Mouse (Mus musculus) hindbrain, embryonic 13.5 days (tissue): ENCODE measurements around the gene Babam2. TPM values are rescaled to one million over a fixed set of nuclear protein-coding genes. Genes with fewer than 3 reads are reported as not detected.

Experiments
- ATAC-seq: fragments of 200-750 bp; cut with Nextera tagmentation; 2 replicates; pipeline ENCODE4 v1.8.0; 2017; ENCODE audit warnings: moderate TSS enrichment; ENCODE audit not compliant: low FRiP score
- H3K27ac ChIP-seq: fragments of 300-500 bp; sonication (generic); 2 replicates; pipeline ENCODE4 v1.5.1; 2015; ENCODE audit warnings: inconsistent platforms, mild to moderate bottlenecking, moderate library complexity
- H3K27me3 ChIP-seq: fragments of 300-500 bp; sonication (generic); 2 replicates; pipeline ENCODE4 v1.6.1; 2015; ENCODE audit warnings: mild to moderate bottlenecking, inconsistent platforms
- H3K36me3 ChIP-seq: fragments of 300-500 bp; sonication (generic); 2 replicates; pipeline ENCODE4 v1.6.1; 2015; ENCODE audit warnings: mild to moderate bottlenecking, inconsistent platforms
- H3K4me1 ChIP-seq: fragments of 300-500 bp; sonication (generic); replicated peaks from 2 replicates; pipeline ENCODE4 v1.6.1; 2015; ENCODE audit warnings: inconsistent platforms
- H3K4me2 ChIP-seq: fragments of 300-500 bp; sonication (generic); 2 replicates; pipeline ENCODE4 v1.6.1; 2015; ENCODE audit warnings: inconsistent platforms, mild to moderate bottlenecking, moderate library complexity
- H3K4me3 ChIP-seq: fragments of 300-500 bp; sonication (generic); 2 replicates; pipeline ENCODE4 v1.5.1; 2015; ENCODE audit warnings: mild to moderate bottlenecking, inconsistent platforms
- H3K9ac ChIP-seq: fragments of 300-500 bp; sonication (generic); 2 replicates; pipeline ENCODE4 v1.6.1; 2015; ENCODE audit warnings: mild to moderate bottlenecking, inconsistent platforms
- H3K9me3 ChIP-seq: fragments of 300-500 bp; sonication (generic); 2 replicates; pipeline ENCODE4 v1.6.1; 2016; ENCODE audit warnings: inconsistent platforms
- WGBS: fragments of 180-500 bp; shearing (Covaris S2); methylation state at CpG from one replicate; pipeline ENCODE4 v1.1.7; 2015; 5-methylcytosine and 5-hydroxymethylcytosine counted together
- polyA plus RNA-seq: library from polyadenylated mRNA; unstranded; fragments of >200 nt; fragmentation: Nextera tagmentation; extraction: Ambion mirVana; gene quantifications from 2 replicates; pipeline ENCODE4 v1.2.1, GENCODE M21; 2015

Gene Babam2
- polyA plus RNA-seq, 1 experiment from 2014 or later, result 58.4 TPM

DNA sequence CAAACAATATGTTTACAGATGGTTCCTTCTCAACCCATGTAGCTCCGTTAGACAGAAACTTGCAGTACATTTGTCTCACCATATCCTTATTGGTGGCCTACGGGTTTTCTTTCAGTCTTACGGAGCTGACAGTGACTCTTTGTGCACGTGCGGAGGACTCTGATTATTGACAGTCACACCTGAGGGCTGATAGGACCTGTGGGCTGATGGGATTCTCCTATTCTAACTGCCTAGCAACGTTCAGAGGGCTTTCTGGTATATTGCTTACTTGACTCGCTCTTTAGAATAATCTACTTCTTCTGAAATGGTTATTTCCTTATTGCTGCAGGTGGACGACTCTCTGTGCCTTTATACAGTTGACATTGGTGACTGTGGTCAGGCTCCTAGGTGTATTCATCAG, 243.4 kb downstream of the Babam2 start:
- Histone ChIP-seq H3K27ac (no peak overlapping the region), H3K4me3 (no peak overlapping the region), H3K9me3 (no peaks in the 10 kb centered on the region), H3K4me2 (no peak overlapping the region), H3K9ac (no peak overlapping the region), H3K36me3 (no peaks in the 10 kb centered on the region), H3K4me1 (no peaks in the 10 kb centered on the region), H3K27me3 (no peaks in the 10 kb centered on the region)
- no peak for ATAC-seq
- WGBS, result 90% methylated on average over 8 of the region's 8 CpGs

DNA sequence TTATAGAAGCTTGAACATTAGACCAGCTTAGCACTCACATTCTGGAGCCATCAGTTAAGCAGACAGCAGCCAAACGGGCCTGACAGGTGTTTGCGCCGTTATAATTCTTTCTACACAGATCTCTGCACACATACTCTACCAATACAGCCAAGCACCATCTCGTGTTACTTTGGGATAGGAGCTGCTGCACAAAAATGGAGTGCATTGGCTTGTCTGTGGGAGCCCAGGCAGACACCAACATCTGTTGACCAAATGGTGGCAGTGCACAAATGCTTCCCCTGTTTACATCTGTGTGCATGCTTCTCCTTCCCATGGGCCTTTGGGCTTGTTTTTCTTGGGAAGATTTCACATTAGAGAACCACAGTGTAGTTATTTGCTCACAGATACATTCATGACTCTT, 249.7 kb downstream of the Babam2 start:
- Histone ChIP-seq H3K4me3 (no peak overlapping the region), H3K9me3 (no peaks in the 10 kb centered on the region), H3K36me3 (no peaks in the 10 kb centered on the region), H3K27me3 (no peaks in the 10 kb centered on the region), H3K4me2 (no peak overlapping the region), H3K4me1 (no peaks in the 10 kb centered on the region), H3K27ac (no peak overlapping the region), H3K9ac (no peak overlapping the region)
- WGBS, result 66% methylated on average over 4 of the region's 4 CpGs
- ATAC-seq, result no peak

DNA sequence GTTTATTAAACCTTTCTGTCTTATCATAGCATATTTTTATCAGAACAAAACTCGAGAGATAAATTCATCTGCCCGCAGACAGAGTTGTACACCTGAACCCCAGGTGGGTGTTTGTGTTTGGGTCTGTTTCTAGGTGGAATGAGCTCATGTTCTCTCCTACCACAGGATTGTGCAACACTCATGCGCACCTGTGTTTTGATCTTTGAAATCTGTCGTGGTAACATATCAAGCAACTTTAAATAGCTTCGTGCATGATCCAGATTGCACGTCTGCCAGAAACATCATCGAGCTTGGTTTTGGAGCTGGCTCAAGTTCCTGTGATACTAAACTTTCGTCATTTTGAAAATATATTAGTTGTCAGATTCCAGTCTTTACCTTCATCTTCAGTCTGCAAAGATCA, 251.9 kb downstream of the Babam2 start:
- ATAC-seq, result no peak
- 92% methylated on average over 8 of the region's 8 CpGs for WGBS
- H3K27ac ChIP-seq, result no peak overlapping the region
- H3K4me1 ChIP-seq, result no peaks in the 10 kb centered on the region
- no peaks in the 10 kb centered on the region for H3K9me3 ChIP-seq
- H3K4me3 ChIP-seq, result no peak overlapping the region
- H3K4me2 ChIP-seq, result no peak overlapping the region
- H3K27me3 ChIP-seq, result no peaks in the 10 kb centered on the region
- H3K9ac ChIP-seq, result no peak overlapping the region
- no peaks in the 10 kb centered on the region for H3K36me3 ChIP-seq

DNA sequence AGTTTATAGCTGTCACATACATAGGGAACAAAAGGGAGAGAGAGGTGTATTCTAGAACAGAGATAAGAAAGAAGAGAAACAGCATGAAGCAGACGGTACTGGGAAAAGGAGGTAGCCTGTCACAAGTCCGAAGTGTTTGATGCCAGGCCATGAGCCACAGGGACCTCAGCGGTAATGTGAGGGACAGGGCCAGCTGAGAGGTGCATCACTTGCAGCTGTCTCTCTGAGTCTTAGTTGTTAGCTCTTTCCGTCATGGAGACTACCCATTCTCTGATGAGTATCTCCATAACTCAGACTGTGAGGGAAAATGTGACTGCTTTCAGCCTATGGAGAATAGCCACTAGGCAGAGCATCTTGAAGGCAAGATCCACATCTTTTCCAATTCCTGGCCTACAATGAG, 253.0 kb downstream of the Babam2 start:
- ATAC-seq, result no peak
- 91% methylated on average over 4 of the region's 4 CpGs for WGBS

DNA sequence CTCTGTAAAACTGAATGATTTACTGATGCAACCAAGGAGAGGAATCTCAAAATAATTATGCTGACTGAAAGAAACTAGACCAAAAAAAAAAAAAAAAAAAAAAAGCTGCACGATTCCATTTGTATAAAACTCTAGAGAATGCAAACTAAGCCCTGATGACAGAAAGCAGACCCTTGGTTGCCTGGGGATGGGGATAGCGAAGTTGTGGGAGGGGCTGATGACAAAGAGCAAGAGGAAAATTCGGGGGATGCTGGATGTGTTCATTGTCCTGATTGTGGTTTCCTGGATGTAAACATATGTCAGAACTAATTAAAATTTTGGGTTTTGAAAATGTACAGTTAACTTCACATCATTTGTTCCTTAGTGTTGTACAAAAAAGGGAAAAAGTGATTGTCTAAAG, 257.7 kb downstream of the Babam2 start:
- no peak overlapping the region for H3K27ac ChIP-seq
- H3K9me3 ChIP-seq, result no peaks in the 10 kb centered on the region
- ATAC-seq, result no peak
- H3K4me1 ChIP-seq, result no peaks in the 10 kb centered on the region
- no peaks in the 10 kb centered on the region for H3K27me3 ChIP-seq
- 78% methylated on average over 3 of the region's 3 CpGs for WGBS
- H3K36me3 ChIP-seq, result no peaks in the 10 kb centered on the region
- no peak overlapping the region for H3K9ac ChIP-seq
- H3K4me3 ChIP-seq, result no peak overlapping the region
- no peak overlapping the region for H3K4me2 ChIP-seq

More for the DNA sequence above, 253.0 kb downstream of the Babam2 start:
- no peak overlapping the region for H3K9ac ChIP-seq
- no peaks in the 10 kb centered on the region for H3K36me3 ChIP-seq
- H3K27ac ChIP-seq, result no peak overlapping the region
- no peak overlapping the region for H3K4me2 ChIP-seq
- no peaks in the 10 kb centered on the region for H3K4me1 ChIP-seq
- no peaks in the 10 kb centered on the region for H3K27me3 ChIP-seq
- no peak overlapping the region for H3K4me3 ChIP-seq
- no peaks in the 10 kb centered on the region for H3K9me3 ChIP-seq

DNA sequence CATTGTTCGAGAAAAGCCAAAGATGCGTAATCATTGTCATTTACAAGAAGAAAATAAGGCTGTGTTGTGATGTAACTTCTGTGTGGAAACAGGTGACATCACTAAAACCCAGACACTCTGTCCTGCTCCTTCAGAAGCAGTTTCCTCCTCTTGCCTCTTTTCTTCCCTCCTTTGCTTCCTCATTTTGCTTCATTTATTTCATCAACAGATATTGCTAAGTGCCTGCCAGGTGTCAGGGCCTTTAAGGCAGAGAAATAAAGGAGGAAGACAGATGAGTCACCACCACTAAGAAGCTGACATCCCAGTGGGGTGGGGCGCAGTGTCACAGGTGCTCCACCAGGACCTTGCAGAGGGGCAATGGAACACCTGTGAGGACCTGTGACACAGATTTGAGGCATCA, 258.9 kb downstream of the Babam2 start:
- Histone ChIP-seq H3K4me1 (no peaks in the 10 kb centered on the region), H3K9ac (no peak overlapping the region), H3K4me3 (no peak overlapping the region), H3K4me2 (no peak overlapping the region), H3K27me3 (no peaks in the 10 kb centered on the region), H3K27ac (no peak overlapping the region), H3K9me3 (no peaks in the 10 kb centered on the region), H3K36me3 (no peaks in the 10 kb centered on the region)
- 97% methylated on average over 3 of the region's 3 CpGs for WGBS
- no peak for ATAC-seq

DNA sequence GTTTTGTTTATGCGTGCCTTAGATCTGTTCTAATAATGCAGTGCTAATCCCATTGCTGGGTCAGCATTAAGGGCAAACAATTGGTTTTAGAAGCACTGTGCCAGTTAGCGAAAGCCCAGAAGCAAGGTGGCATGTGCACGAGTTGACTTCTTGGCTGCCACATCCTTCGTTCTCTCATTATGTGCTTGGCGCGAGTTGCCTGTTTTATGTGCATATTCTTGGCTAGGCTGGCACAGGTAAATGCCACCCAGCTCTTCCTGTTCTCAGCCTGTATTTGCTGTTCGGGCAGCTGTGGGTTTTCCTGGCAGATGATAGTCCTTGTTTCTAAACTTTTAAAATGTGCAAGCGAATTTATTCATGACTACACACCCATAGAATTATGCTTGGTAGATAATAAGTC, 262.4 kb downstream of the Babam2 start:
- H3K27ac ChIP-seq, result no peak overlapping the region
- no peak overlapping the region for H3K4me3 ChIP-seq
- H3K4me1 ChIP-seq, result no peaks in the 10 kb centered on the region
- ATAC-seq, result no peak
- no peak overlapping the region for H3K9ac ChIP-seq
- H3K9me3 ChIP-seq, result no peaks in the 10 kb centered on the region
- 79% methylated on average over 8 of the region's 8 CpGs for WGBS
- H3K36me3 ChIP-seq, result no peaks in the 10 kb centered on the region
- H3K4me2 ChIP-seq, result no peak overlapping the region
- H3K27me3 ChIP-seq, result no peaks in the 10 kb centered on the region

DNA sequence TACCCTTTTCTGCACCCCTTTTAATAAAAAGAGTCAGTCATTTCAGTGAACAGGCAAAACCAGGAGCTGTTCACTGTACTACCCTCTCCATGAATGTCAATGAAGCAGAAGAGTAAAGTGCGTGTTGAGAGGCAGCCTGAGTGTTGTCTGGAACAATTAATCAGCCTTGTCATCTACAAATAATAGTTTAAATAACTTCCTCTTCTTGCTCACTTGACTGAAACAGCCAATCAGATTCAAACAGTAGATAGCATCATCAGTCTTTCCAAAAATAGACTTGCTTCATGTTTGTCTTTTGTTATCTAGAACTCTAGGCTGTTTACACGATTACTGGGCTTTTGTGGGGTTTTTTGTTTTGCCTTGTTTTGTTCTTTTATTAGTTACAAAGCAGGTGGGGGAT, 263.9 kb downstream of the Babam2 start:
- Histone ChIP-seq H3K27ac (no peak overlapping the region), H3K4me1 (no peaks in the 10 kb centered on the region), H3K9ac (no peak overlapping the region), H3K4me3 (no peak overlapping the region), H3K4me2 (no peak overlapping the region), H3K27me3 (no peaks in the 10 kb centered on the region), H3K9me3 (no peaks in the 10 kb centered on the region), H3K36me3 (no peaks in the 10 kb centered on the region)
- WGBS, result 48% methylated on average over 2 of the region's 2 CpGs
- ATAC-seq, result no peak

DNA sequence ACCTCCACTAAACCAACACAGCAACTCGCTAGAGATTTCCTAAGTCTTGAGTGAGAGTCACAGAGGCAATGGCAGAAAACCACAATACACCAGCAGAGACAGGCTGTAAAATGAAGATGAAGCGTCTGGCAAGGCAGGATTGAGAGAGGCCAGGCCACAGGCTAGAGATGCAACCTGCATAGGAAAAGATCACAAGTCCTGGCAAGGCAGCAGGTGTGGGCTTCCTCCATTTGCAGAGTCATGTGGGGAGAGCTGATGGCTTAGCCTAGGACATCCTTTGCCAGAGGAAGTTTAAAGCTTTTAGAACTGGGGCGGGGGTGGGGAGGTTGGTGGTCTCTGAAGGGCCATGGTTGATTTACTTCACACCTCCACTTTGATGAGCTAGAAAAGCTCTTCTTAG, 264.9 kb downstream of the Babam2 start:
- no peak overlapping the region for H3K9ac ChIP-seq
- no peak for ATAC-seq
- H3K4me2 ChIP-seq, result no peak overlapping the region
- WGBS, result 82% methylated on average over 3 of the region's 3 CpGs
- no peaks in the 10 kb centered on the region for H3K36me3 ChIP-seq
- no peak overlapping the region for H3K4me3 ChIP-seq
- no peak overlapping the region for H3K27ac ChIP-seq
- H3K9me3 ChIP-seq, result no peaks in the 10 kb centered on the region
- H3K27me3 ChIP-seq, result no peaks in the 10 kb centered on the region
- H3K4me1 ChIP-seq, result no peaks in the 10 kb centered on the region

DNA sequence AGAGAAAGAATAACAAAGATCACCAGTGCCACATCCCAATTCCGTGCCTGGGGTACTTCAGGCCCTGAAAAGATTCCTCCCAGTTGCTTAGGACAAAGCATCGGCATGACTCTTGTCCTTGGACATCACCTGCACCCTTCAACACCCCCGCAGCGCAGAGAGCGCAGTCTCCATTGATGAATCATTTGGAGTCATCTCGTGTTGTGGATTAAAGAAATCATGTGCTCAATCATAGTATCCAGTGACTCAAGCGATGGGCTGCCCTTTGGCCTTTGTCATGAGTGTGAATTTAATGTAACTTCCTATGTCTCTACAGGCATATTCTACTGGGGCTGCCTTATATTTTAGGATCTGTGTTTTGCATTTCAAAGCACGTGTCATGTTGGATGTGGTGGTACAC, 265.9 kb downstream of the Babam2 start:
- H3K4me1 ChIP-seq, result no peaks in the 10 kb centered on the region
- H3K4me3 ChIP-seq, result no peak overlapping the region
- ATAC-seq, result no peak
- no peaks in the 10 kb centered on the region for H3K36me3 ChIP-seq
- no peak overlapping the region for H3K4me2 ChIP-seq
- 80% methylated on average over 8 of the region's 8 CpGs for WGBS
- H3K27ac ChIP-seq, result no peak overlapping the region
- no peaks in the 10 kb centered on the region for H3K27me3 ChIP-seq
- H3K9me3 ChIP-seq, result no peaks in the 10 kb centered on the region
- H3K9ac ChIP-seq, result no peak overlapping the region

DNA sequence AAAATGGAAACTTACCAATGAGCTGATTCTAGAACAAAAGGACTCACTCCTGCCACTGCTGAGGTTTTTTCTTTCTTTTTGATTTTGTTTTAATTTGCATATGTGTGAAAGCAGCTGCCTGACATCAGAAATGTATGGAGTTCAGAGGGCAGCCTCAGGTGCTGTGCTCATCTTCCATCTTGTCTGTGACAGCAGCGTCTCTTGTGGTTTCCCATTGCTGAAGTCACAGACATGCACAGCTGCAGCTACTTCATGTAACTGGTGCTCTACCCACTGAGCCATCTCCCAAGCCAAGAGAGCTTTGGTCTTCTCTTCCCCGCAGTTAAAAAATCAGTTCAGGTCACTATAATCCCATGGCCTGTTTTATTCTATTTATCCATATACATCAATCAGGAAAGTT, 266.4 kb downstream of the Babam2 start:
- H3K36me3 ChIP-seq, result no peaks in the 10 kb centered on the region
- H3K4me2 ChIP-seq, result no peak overlapping the region
- H3K9me3 ChIP-seq, result no peaks in the 10 kb centered on the region
- H3K27ac ChIP-seq, result no peak overlapping the region
- ATAC-seq, result no peak
- H3K27me3 ChIP-seq, result no peaks in the 10 kb centered on the region
- H3K4me3 ChIP-seq, result no peak overlapping the region
- no peak overlapping the region for H3K9ac ChIP-seq
- 74% methylated on average over 2 of the region's 2 CpGs for WGBS
- H3K4me1 ChIP-seq, result no peaks in the 10 kb centered on the region

DNA sequence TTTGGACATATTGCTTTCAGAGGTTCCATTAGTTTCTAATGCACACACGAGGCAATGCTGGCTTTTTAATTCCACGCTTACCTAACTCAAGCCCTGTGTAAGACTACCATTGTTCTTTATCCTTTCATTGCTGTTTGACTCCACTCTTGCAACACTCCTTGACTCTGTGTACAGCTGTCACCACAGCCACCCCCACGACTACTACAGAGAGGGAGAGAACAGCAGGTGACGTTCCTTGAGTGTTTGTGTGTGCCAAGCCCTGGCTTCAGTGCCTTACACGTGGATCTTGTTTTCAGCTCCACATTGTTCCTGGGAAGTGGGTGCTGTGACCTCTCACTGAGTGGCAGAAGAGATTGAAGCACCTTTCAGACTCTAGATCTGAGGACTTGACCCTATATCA, 269.3 kb downstream of the Babam2 start:
- no peaks in the 10 kb centered on the region for H3K4me1 ChIP-seq
- H3K4me2 ChIP-seq, result no peak overlapping the region
- H3K9me3 ChIP-seq, result no peaks in the 10 kb centered on the region
- ATAC-seq, result no peak
- H3K27me3 ChIP-seq, result no peaks in the 10 kb centered on the region
- no peak overlapping the region for H3K27ac ChIP-seq
- H3K9ac ChIP-seq, result no peak overlapping the region
- no peak overlapping the region for H3K4me3 ChIP-seq
- WGBS, result 68% methylated on average over 5 of the region's 5 CpGs
- H3K36me3 ChIP-seq, result no peaks in the 10 kb centered on the region

DNA sequence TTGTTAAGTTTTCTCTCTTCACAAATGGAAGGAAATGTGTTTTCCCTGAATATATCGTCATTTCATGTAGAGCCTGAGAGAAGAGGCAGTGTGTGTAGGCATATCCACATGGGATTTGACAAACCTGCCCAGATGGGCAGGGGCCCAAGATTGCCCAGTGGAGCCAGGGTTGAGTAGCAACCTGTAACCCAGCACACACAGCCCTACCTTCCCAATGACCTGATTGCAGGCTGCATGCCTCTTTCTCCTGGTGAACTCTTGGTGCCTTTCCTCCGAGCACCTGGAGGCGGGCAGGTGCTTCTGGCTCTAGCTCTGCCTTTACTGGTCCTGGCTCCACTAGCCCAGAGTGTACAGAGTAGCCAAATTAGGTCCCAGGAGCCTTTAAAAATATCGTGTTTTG, 270.0 kb downstream of the Babam2 start:
- Histone ChIP-seq H3K27ac (no peak overlapping the region), H3K9ac (no peak overlapping the region), H3K9me3 (no peaks in the 10 kb centered on the region), H3K27me3 (no peaks in the 10 kb centered on the region), H3K4me2 (no peak overlapping the region), H3K4me1 (no peaks in the 10 kb centered on the region), H3K4me3 (no peak overlapping the region), H3K36me3 (no peaks in the 10 kb centered on the region)
- no peak for ATAC-seq
- WGBS, result 91% methylated on average over 4 of the region's 4 CpGs

DNA sequence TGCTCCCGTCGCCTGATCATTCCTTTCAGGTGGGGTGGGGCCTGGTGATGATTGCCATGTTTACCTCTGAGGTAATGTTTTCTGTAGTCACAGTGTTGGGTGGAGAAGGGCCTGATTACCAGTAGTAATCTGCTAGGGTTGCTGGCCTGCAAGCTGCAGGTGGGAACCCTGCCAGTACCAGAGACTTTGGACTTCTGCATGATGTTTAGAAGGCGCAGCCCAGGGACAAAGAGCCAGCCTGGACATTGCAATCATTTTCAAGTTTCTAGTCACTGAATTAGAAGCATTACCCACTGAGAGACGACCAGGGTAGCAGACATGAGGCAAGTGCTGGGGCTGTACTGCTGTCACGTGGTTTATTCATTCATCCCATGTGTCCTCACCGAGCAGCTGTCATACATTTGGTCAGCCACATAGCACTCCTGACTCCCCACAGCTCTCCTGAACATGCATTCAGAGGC, 270.6 kb downstream of the Babam2 start:
- Histone ChIP-seq H3K4me3 (no peak overlapping the region), H3K4me2 (no peak overlapping the region), H3K36me3 (no peaks in the 10 kb centered on the region), H3K9me3 (no peaks in the 10 kb centered on the region), H3K27me3 (no peaks in the 10 kb centered on the region), H3K4me1 (no peaks in the 10 kb centered on the region), H3K9ac (no peak overlapping the region), H3K27ac (no peak overlapping the region)
- no peak for ATAC-seq
- 70% methylated on average over 6 of the region's 6 CpGs for WGBS
